Mouse (Mus musculus): ENCODE results near the gene Gm38392. TPM values are rescaled to one million over a fixed set of nuclear protein-coding genes. Genes with fewer than 3 reads are reported as not detected.

Gm38392 gene
- total RNA-seq, 2 experiments from 2014 or later: 0.74 to 0.95 TPM

- intact Hi-C loops (cut with DNase I): no loop called here
- no peak overlapping the region for H3K27ac ChIP-seq
- no peak overlapping the region for H3K4me3 ChIP-seq
- no peak for TF ChIP-seq CTCF (IDR thresholded peaks at IDR 0.05)
- no peak for DNase-seq
Measured at GRCm38 (mm10) chr3:88205563-88206491, 81.2 kb downstream of the Gm38392 start.

- TF ChIP-seq CTCF (IDR thresholded peaks at IDR 0.05): no peak
- Histone ChIP-seq H3K27ac (no peak overlapping the region), H3K4me3 (no peak overlapping the region)
- intact Hi-C loops (cut with DNase I): no loop called here
- no peak for DNase-seq
Measured at GRCm38 (mm10) chr3:88205176-88205562, 81.8 kb downstream of the Gm38392 start.

GRCm38 (mm10) chr3:88204751-88205150 is 82.3 kb downstream of the Gm38392 start:
- intact Hi-C loops (cut with DNase I): no loop called here
- DNase-seq: no peak
- TF ChIP-seq CTCF (IDR thresholded peaks at IDR 0.05): no peak
- H3K27ac ChIP-seq: no peak overlapping the region
- H3K4me3 ChIP-seq: no peak overlapping the region

GRCm38 (mm10) chr3:88203999-88204700 is 82.9 kb downstream of the Gm38392 start:
- no peak overlapping the region for H3K4me3 ChIP-seq
- TF ChIP-seq CTCF (IDR thresholded peaks at IDR 0.05): no peak

GRCm38 (mm10) chr3:88203456-88203855 is 83.6 kb downstream of the Gm38392 start:
- intact Hi-C loops (cut with DNase I): no loop called here
- DNase-seq: no peak
- TF ChIP-seq CTCF (IDR thresholded peaks at IDR 0.05): no peak

More at GRCm38 (mm10) chr3:88203999-88204700, 82.9 kb downstream of the Gm38392 start:
- H3K27ac ChIP-seq: no peak overlapping the region
- no peak for DNase-seq
- intact Hi-C loops (cut with DNase I): no loop called here

GRCm38 (mm10) chr3:88202986-88203385 is 84.0 kb downstream of the Gm38392 start:
- TF ChIP-seq CTCF (IDR thresholded peaks at IDR 0.05): no peak
- Histone ChIP-seq H3K27ac (no peak overlapping the region), H3K4me3 (no peak overlapping the region)
- intact Hi-C loops (cut with DNase I): no loop called here
- DNase-seq: no peak

More at GRCm38 (mm10) chr3:88203456-88203855, 83.6 kb downstream of the Gm38392 start:
- Histone ChIP-seq H3K4me3 (no peak overlapping the region), H3K27ac (no peak overlapping the region)

GRCm38 (mm10) chr3:88201640-88202039 is 85.4 kb downstream of the Gm38392 start:
- Histone ChIP-seq H3K4me3 (no peak overlapping the region), H3K27ac (no peak overlapping the region)
- intact Hi-C loops (cut with DNase I): no loop called here
- DNase-seq: no peak
- no peak for TF ChIP-seq CTCF (IDR thresholded peaks at IDR 0.05)

GRCm38 (mm10) chr3:88200972-88201330 is 86.1 kb downstream of the Gm38392 start:
- H3K27ac ChIP-seq: no peak overlapping the region
- intact Hi-C loops (cut with DNase I): no loop called here
- no peak for DNase-seq
- H3K4me3 ChIP-seq: peak overlapping the region; percentile 67
- no peak for TF ChIP-seq CTCF (IDR thresholded peaks at IDR 0.05)

GRCm38 (mm10) chr3:88200161-88200971 is 86.6 kb downstream of the Gm38392 start:
- intact Hi-C loops (cut with DNase I): no loop called here
- H3K4me3 ChIP-seq: peak overlapping the region; percentile 67
- no peak overlapping the region for H3K27ac ChIP-seq
- TF ChIP-seq CTCF (IDR thresholded peaks at IDR 0.05): no peak
- DNase-seq: no peak

- intact Hi-C loops (cut with DNase I): no loop called here
- no peak overlapping the region for H3K27ac ChIP-seq
- H3K4me3 ChIP-seq: no peak overlapping the region
- no peak for DNase-seq
- TF ChIP-seq CTCF (IDR thresholded peaks at IDR 0.05): no peak
Measured at GRCm38 (mm10) chr3:88199541-88200110, 87.4 kb downstream of the Gm38392 start.

- intact Hi-C loops (cut with DNase I): no loop called here
- H3K4me3 ChIP-seq: no peak overlapping the region
- TF ChIP-seq CTCF (IDR thresholded peaks at IDR 0.05): no peak
- no peak overlapping the region for H3K27ac ChIP-seq
- no peak for DNase-seq
Measured at GRCm38 (mm10) chr3:88198505-88199020, 88.4 kb downstream of the Gm38392 start.

Data from gastrocnemius, adult 2 months (tissue).